Mouse (Mus musculus) lung, postnatal 14 days (tissue): Measurements from ENCODE around the gene Cfap45.

ENCODE experiments used
- DNase-seq: peaks from one replicate; pipeline ENCODE4 v3.0.0; 2021

The Cfap45 gene

DNA sequence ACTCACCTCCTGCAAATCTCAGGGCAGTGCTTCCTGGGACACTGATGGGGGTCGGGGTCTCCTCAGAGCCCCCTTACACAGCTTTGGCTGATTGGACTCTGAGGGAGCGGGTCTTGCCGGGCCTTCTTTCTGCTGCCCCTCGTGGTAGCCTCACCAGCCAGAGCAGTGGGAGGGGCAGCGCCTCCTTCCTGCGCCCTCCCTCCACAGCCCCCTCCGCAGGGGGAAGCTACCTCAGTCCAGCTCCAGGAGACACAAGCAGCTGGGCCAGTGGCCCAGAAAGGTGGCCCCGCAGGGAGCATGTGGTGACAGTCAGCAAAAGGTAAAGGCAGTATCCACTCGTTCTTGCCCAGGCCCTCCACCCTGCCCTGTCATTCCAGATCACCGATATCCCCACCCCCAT is 23.2 kb upstream of the Cfap45 start:
- DNase-seq: no peak

DNA sequence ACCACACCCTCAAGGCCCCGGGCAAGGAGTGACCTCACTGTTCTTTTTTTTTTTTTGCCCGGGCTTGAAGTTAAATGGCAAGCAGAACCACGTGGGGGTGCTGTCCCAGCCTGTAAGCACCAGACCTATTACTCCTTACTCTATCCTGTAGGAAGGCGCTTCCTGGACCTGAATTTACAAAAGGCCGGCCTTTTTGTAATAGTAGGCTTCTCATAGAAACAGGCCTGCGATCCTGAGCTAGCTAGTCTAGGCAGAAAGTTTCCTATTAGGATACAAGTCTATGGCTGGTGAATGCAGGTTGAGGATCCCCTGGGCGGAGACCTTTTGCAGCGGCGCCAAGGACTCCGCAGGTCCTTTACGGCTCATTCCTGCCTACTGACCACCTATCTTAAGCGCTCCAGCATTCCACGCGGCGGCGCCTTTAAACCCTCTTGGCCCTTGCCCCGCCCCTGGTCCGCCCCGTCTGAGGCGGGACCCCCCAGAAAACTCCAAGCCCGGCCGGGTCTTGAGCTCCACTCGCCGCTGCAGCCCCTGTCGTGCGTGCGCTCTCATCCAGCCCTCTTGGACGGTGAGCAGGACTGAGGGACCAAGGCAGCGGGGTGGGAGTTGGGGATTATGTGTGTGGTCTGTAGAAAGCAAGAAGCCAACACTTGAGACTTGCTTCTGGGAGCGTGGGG is 20.7 kb upstream of the Cfap45 start, which contains the start of gene Tagln2:
Gene Tagln2 (plus strand): TSS at position 283 of the 677 bp plus-strand sequence.
- DNase-seq: peak; percentile 95

DNA sequence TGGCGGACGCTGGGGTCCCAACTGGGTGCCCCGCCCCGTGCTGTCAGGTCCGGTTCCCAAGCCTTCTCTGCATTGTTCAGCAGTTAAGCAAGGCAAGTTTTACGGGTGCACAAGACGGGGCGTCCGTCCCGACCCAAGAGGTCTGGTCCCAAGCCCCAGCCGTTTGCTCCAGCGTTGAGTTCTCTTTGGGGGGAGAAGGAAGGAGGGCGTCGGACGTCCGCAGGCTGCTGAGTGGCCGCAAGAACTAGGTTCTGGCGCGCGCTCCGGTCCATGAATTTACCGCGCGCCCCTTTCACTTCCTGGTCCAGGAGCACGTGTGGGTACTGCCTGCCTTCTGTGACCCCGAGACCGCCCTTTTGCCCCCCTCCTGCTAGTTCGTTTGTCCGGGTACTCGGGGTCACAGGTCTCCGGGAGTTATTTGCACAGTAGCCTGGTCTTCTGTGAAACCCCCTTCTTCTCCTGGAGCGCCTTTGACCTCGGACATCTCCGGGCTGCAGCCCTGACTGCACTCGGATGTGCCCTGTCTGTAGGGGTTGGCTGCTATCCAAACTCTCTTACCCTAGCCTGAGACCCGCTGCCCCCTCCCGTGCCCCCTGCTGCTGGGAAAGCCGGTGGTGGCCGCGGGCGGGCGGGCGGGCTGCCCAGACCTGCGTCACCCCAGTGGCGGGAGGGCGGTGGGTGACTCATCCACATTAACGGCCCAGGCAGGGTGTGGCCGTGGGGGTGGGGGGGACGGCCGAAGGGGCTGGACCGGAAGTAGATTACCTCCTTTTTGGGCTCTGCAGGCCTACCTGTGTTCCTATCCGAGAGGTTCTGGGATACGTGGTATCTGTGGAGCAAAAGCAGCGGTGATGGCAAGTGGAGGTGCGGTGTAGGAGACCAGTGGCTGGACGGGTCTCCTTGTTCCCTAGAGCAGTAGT is 19.9 kb upstream of the Cfap45 start:
- peak; percentile 82 for DNase-seq

DNA sequence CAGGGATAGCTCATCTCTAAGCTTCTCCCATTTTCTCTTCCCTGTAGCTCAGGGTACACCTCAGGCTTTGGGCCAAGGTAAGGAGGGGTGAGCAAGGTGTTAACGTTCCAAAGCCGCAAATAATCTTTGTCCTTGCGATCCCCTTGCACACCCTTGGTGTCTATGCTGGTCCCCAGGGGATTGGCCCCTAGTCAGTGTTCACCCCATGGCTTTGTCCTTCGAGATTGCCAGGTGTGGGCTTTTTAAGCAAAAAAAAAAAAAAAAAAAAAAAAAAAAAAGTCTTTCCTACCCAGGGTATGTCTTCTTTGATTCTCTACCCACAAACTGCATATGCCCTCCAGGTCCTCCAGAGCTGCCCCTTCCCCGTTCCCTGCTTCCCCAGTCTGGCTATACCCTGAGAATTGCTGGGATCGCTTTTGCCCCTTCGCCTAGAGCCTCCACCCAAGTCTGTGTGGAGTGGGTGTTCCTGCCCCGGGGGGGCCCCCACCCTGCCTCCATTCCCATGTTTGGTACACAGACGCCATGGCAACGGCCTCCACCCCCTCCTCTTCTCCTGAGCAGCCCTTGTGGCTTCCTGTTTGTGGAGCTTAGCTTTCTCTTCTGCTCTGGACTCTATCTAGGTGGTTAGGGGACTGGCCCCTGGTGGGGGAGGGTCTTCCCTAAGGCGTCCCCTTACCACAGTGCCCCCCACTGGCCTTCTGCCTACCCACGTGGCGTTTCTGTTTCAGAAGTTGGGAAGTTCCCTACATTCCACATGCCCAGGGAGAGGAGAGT is 19.0 kb upstream of the Cfap45 start:
- peak; percentile 88 for DNase-seq

DNA sequence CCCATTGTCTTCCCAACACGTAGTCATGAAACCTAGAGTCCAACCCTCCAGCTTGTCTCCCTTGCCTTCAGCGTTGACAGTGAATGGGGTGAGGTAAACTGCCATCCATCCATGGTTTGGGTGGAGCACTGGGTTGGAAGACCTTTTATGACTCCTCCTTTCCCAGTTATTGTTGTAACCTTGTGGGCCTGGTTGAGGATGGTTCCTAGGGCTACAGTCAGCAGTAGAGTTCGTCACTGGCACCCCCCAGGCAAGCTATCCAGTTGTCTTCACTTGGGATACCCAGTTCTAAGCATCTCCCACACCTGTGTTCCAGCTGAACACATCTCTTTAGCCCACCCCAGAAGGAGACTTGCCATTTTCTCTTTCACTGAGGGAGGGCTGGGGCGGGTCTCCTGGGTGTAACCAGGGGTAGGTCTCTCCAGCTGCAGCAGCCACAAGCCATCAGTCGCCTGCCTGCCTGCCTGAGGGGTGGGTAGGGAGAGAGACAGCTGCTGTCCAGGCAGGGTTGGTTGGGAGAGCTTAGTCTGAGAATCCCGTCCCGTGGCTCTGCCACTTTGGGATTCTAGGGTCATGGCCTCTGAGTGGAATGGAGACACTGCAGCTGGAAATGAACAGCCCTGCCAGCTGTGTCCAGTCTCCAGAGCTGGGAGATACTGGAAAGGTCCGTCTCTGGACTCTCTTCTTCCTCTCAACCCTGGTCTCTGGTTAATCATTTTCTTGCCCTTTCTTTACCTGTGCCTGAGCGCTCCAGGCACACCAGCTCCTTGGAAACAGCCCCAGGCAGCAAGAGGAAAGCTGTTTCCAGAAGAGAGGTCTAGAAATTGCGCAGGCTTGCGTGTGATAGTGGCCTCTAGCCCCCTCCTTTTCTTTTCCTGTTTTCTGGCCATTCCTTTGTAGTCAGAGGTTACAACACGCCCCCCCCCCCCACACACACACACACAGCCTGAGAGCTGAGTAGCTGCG is 18.2 kb upstream of the Cfap45 start:
- DNase-seq: peak; percentile 69

DNA sequence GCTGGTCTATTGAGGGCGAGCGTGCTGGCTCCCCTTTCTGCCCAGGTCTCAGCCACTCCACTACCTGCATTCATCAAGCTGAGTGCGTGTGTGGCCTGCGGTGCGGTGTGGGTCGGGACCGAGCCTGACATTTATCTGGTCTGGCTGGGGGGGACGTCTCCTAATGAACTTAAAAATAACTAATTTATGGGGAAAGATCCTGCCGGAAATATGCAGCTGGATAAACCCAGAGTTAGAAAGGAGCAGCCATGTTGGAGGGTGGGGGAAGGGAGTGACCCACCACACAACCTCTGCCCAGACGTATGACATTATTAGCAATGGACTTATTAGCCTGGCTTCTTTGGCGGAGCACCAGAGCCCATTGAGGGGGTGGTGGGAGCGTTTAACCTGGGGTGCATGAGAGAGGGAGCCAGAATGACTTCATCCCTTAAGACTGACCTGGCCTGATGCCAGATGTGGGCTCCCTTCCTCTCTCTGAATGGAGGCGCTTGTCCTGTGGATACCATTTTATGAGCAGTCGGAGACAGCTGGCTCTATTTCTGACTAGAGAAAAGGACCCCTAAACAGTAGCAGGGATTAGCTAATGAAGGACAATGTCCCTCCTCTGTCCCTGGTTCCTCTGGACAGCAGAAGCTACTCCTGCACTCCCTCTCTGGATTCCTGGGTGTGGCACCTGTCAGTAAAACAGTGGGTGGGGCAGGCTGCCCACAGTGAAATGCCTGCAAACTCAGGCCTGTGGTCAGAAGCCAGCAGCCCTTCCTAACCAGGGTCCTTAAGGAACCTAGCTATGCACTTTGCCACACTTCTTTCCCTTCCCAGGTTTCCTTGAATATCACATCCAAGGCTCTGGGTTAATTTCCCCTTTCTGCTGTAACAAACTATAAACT is 17.2 kb upstream of the Cfap45 start:
- DNase-seq: peak; percentile 79

DNA sequence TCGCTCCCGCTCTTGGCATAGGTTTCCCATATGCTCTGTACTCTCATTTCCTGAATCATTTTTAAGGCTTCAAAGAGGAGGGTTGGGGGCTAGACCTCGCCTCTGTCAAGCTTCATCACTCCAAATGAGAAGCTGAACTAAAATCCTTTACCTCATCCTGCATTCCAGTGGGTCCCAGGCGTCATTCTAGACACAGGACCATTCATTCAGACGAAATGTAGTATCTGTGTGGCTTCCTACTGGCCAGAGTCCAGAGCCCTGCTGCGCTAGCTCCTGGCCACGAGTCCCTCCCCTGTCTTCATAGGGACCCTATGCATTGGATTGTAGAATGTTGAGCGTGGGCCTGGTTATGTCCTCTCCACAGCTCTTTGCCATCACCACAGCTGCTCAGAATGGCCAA is 15.8 kb upstream of the Cfap45 start:
- no peak for DNase-seq

DNA sequence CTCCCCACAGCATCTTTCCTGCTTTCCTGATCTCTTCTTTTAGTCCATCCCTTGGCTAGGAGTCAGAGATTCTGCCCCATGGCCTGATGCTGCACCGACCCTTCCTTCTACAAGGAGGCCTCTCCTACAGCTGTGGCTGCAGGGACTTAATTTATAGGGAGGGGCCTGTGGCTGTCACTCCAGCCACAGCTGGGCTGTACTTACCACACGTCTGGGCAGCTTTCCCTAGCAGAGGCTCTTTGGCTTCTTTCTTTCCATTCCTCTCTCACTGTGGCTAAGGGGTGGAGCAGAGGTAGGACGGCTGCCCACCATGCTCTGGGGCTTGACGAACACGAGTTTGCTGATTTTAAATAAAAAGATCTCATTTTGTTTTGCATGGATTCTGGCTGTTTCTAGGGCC is 13.6 kb upstream of the Cfap45 start:
- DNase-seq: no peak

DNA sequence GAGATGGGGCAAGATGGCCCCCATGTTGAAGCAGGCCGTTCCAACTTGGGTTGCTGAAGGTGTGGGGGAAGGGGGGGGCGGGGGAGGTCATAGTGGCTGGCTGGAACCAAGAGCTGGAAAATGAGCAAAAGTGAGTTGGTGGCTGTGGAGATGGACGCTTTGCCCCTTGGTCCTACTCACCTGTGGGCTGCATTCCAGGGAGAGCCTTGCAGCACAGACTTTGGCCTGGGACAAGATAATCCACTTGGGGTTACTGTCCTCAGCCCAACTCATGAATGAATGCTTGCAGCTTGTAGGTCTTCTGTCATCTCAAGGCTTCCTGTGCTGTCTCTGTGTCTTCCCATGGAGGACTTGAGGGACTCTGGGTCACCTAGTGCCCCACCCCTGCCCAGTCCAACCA is 12.9 kb upstream of the Cfap45 start:
- no peak for DNase-seq

DNA sequence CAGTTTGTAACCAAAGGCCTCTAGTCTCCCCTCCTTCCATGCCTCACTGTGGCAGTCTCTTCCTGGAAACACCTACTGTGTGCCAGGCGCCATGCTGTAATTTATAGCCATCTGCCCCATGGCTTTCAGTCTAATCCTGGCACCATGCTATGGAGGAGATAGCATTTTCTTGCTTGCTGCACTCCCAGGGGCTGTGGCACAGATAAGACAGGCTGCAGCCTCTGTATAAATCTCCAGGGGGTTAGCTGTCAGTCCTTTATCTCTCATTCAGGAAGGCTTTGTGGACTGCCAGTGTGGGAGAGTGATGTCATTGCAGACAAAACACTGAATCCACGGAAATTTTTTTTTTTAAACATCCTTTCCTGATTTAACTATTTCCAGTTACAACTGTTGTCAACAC is 12.4 kb upstream of the Cfap45 start:
- DNase-seq: no peak

DNA sequence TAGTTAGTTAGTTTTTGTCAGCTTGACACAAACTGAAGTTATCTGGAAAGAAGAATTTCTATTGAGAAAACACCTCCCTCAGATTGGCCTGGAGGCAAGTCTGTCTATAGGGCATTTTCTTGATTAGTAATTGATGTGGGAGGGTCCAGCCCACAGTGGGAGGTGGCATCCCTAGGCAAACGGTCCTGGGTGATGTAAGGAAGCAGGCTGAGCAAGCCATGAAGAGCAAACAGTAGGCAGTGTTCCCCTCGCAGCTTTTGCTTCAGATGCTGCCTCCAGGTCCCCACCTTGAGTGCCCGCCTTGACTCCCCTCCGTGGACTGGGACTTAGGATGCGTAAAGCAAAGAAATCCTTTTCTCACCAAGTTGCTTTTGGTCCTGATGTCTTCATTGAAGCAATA is 11.4 kb upstream of the Cfap45 start:
- no peak for DNase-seq

DNA sequence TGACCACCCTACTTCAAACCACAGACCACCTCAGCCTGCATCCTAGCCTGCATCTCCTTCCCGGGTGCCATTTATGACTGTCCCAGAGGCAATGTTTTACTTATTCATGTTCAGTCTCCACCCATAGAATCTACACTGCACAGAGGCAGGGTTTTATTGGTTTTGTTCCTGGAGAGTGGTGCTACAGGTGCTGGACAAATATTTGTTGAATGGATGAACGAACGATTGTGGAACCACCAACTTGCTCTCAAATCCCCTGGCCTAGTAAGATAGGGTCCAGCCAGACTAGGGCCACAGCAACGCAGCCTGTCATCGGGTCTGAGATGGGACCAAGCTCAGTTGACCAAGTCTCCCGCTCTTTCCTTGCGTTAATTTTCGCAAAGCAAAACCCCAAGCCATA is 10.6 kb upstream of the Cfap45 start:
- DNase-seq: no peak

DNA sequence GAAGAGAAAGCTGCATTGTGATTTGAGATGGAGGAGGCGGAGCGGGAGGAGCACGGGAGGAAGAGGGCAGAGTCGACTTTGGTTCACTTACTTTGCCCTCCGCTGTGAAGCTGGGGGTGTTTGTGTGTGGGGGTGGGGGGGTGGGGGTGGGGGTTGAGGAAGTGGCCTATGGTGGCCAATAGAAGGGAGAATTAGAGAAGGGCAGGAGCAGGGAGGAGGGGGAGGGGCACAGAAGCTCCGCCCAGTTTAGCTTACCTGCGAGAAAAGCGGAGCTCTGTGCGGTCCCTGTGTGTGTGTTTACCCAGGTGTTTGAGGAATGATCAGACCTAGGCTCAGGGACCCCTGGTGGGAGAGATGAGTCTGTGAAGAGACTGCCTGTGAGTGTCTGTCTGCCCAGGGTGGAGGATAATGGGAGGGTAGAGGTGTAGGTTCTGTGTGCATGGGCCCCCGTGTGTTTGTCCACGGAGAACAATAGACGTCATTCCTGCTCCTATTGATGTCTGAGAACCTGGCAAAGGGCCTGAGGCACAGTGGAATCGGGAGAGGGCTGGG is 10.1 kb upstream of the Cfap45 start:
- DNase-seq: no peak

DNA sequence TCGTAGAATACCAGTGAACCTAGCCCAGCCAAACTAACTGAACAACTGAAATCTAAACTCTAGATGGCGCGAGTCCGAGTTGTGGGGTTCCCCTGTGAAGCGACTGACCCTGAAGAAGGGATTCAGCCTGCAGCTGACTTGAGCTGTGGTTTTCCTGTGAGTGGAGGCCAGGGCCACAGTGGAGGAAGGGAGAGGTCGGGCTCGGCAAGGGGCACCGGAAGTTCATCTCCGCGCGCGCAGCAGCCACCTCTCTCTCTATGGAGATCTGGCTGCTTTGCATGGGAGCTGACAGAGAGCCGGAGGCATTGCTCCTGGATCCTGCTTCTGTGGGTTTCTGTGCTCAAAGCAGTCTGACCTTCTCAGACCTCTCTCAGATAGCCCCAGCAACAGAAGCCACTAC is 7.6 kb upstream of the Cfap45 start:
- peak; percentile 75 for DNase-seq

DNA sequence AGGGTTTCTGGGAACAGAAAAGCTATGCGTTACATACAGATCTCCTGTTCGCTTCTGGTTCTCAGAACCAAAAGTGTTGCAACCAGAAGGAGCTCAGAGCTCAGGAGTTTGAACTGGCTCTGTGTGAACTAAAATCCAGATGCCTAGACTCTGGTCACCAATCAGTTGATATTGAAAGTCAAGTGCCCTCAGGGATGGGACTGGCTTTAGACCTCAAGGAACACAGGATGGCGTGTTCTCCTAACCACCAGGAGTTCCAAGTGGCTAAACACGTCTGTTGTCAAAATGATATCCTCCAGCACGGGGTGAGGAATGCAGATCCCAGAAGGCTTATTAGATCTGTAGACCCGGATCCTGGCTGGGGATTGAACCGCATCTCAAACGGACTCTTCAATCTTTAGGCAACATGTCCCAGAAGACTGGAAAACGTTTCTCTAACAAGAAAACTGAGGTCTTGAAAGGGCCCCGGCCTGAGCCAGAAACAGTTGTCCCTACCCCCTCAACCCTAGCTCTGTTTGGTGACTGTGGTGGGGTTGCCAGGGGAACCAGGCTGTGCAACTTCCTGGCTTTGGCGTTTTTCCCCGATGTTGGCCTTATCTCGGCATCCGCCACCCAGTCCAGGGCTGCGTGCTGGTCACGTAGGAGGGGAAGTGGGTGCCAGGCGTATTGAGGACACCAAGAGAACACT is 6.9 kb upstream of the Cfap45 start:
- DNase-seq: peak; percentile 79

DNA sequence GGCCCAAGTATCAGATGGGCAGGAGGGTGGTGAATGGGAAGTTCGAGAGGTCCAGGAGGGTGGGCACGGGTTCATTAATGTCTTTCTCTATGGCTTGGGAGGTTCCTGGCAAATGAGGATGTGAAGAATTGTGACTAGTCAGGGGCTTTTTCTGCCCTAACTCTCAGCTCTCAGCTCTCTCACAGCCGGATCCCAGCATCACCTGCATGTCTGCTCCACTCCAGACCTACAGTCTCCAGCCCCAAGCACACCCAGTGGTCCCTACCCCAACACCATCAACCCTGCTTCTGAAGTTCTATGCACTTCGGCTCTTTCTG is 6.4 kb upstream of the Cfap45 start:
- DNase-seq: no peak

DNA sequence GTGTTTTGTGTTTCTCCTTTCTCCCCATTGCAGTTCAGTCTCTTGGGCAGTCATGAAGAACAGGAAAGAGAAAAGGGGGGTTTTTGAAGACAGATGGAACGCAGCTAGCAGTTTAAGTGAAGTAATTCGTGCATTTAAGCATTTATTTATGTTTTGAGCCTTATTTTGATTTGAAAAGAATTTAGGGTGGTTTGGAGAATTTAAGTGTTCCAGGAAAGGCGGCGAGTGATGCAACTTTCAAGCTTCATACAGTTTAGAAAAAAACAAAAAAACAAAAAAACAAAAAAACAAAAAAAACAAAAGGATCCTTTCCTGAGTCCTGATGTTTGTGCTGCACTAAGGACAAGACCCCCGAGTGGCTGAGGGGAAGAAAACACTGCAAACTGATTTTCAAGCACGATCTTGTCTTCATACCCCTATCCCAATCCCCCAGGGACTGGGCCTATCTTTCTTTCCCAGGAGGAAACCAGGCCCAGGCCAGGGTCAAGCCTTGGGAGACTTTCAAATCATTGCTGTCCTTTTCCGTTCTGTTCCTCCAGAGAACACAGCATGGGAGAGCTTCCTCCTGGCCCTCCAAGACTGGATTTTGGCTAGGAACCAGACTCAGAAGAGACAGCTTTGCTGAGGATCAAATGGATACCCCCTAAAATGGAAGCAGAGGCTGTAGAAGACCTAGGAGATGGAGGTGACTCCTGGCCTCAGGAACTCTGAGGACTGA is 5.9 kb upstream of the Cfap45 start:
- DNase-seq: no peak

DNA sequence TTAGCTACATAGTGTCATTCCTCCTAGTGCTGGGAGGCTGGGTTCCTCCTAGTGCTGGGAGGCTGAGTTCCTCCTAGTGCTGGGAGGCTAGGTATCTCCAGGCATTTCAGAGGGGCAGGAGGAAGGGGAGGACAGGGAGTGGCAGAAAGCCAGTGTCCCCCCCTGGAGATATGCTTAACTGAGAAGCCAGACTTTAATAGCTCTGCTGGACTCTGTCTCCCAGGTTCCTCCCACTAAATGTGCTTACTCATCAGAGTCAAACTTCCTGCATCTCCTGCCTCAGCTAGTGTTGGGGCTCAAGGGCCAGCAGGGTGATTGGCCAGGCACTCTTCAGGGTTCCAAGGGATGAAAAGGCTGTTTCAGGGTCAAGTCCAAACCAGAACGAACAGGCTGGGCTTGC is 5.2 kb upstream of the Cfap45 start:
- no peak for DNase-seq

DNA sequence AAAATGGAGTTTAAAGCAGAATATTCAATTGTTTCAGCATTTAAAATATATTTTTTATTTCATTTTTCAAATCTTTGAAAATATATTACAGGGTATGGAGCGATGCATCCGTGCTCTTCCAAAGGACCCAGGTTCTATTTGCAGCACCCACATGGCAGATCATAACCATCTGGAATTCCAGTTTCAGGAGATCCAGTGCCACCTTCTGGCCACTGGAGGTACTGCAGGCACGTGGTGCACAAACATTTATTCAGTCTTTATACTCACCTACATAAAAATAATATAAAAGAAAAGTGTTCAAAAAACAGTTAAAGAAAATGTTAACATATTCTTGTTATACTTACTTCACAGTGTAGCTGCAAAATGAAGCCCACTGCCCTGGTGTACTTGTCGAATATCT is 2.6 kb upstream of the Cfap45 start:
- no peak for DNase-seq

DNA sequence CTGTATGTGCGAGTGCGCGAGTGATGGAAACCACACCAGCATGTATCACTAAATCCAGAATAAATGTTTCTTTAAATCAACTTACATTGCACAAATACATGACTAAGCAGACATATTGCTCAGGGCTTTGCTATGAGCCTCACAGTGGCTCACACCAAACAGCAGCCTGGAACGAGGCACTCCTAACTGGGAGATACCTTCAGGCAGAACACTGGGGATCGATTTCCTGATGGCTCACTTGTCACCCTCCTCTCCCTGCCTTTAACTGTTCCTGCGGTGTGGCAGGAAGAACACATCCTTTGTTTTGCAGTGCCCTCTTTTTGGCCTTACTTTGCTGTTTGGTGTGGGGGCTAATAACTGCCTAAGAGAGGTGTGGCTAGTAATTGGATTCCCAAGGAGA is 957 bp upstream of the Cfap45 start:
- no peak for DNase-seq
